Mouse (Mus musculus): ENCODE results near the gene Rgs7bp.

DNA sequence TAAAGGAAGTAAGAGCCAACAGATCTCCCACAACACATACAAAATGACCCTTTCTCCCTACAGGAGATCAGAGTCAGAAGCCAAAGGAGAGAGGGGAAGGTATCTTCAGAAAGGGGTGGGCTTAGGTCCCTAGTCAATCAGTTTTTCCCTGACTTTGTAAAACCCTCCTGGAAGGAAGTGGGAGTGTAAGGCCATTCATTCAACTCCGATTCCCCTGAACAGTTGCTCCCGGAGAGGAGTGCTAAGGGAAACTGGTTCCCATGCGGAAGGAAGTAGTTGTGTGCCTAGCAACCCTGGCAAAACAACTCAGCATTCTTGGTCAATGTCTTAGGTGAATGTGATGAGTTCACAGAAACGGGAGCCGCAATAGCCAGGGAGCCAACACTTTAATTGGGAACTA lies 644 bp upstream of the Rgs7bp start:
- TF ChIP-seq CTCF (IDR thresholded peaks at IDR 0.05; ENCODE audit: extremely low read depth, insufficient read depth, low read length) (no peak), POLR2A (IDR thresholded peaks at IDR 0.05; ENCODE audit: extremely low read depth, insufficient read depth, low read length) (no peak)
